Mouse (Mus musculus): Measurements from ENCODE around the gene Aurkaip1. TPM values are rescaled to one million over a fixed set of nuclear protein-coding genes. Genes with fewer than 3 reads are reported as not detected.

The Aurkaip1 gene
- polyA plus RNA-seq, 1 experiment from 2014 or later = 112 TPM

DNA sequence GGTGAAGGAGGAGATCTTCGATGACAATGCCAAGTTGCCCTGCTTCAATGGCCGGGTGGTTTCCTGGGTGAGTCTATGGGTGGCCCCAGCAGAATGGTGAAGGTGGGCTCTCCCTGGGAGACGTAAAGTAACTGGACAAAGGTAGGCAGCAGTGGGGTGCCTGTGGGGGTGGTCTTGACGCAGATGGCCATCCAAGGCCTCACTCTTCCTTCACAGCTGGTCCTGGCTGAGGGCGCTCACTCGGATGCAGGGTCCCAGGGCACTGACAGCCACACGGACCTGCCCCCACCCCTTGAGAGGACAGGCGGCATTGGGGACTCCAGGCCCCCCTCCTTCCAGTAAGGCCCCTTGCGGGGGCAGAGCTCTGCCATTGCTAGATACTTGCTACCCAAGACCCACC lies 22.3 kb downstream of the Aurkaip1 start:
- Histone ChIP-seq H3K27me3 (ENCODE audit: control insufficient read depth, insufficient read depth, low read length) (no peaks in the 10 kb centered on the region), H3K27ac (ENCODE audit: low read depth, low read length) (no peak overlapping the region), H3K9ac (ENCODE audit: low read depth, low read length) (no peak overlapping the region), H3K36me3 (ENCODE audit: control insufficient read depth, insufficient read depth, low read length) (peaks cover 9% of the 10 kb centered on the region; the same call in 1 of the 2 replicates), H3K4me2 (replicated peaks; ENCODE audit: low read depth, low read length) (no peak overlapping the region), H3K4me3 (ENCODE audit: low read depth, low read length) (no peak overlapping the region), H3K4me1 (replicated peaks; ENCODE audit: control insufficient read depth, insufficient read depth, low read length) (peaks cover 6% of the 10 kb centered on the region), H3K9me3 (ENCODE audit: control insufficient read depth, low read length) (no peaks in the 10 kb centered on the region)
- DNase-seq (ENCODE audit: low spot score) (no peak), ATAC-seq (ENCODE audit: low FRiP score) (no peak)
- WGBS = 94% methylated on average over 9 of the region's 9 CpGs

DNA sequence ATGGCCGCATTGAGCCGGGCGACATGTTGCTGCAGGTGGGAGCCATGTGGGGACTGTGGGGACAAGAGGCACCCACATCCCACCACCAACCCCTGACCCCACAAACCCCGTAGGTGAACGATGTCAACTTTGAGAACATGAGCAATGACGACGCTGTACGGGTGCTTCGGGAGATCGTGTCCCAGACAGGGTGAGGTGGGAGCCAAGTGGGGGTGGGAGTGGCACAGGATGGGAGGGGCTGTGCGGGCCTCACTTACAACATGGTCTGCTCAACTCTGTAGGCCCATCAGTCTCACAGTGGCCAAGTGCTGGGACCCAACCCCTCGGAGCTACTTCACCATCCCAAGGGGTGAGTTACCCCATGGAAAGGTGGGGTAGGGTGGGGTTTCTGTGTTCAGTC lies 23.9 kb downstream of the Aurkaip1 start:
- Histone ChIP-seq H3K9me3 (ENCODE audit: control insufficient read depth, low read length) (no peaks in the 10 kb centered on the region), H3K9ac (ENCODE audit: low read depth, low read length) (no peak overlapping the region), H3K4me2 (replicated peaks; ENCODE audit: low read depth, low read length) (no peak overlapping the region), H3K4me3 (ENCODE audit: low read depth, low read length) (no peak overlapping the region), H3K27me3 (ENCODE audit: control insufficient read depth, insufficient read depth, low read length) (no peaks in the 10 kb centered on the region), H3K36me3 (ENCODE audit: control insufficient read depth, insufficient read depth, low read length) (peaks cover 9% of the 10 kb centered on the region; the same call in 1 of the 2 replicates), H3K4me1 (replicated peaks; ENCODE audit: control insufficient read depth, insufficient read depth, low read length) (no peaks in the 10 kb centered on the region), H3K27ac (ENCODE audit: low read depth, low read length) (no peak overlapping the region)
- DNase-seq (ENCODE audit: low spot score) (no peak), ATAC-seq (ENCODE audit: low FRiP score) (no peak)
- 94% methylated on average over 12 of the region's 12 CpGs for WGBS

DNA sequence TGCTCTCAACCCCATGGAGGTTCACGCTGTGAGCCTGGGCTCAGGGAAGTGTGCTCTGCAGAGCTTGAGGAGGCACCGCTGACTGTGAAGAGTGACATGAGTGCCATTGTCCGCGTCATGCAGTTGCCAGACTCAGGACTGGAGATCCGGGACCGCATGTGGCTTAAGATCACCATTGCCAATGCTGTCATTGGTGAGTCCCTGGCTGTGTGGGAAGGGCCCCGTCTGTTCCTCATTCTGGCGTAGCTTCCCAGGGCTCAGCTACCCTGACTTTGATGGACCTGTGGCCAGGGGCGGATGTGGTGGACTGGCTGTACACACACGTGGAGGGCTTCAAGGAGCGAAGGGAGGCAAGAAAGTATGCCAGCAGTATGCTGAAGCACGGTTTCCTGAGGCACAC lies 25.0 kb downstream of the Aurkaip1 start:
- no peak overlapping the region for H3K27ac ChIP-seq (ENCODE audit: low read depth, low read length)
- H3K4me1 ChIP-seq (replicated peaks; ENCODE audit: control insufficient read depth, insufficient read depth, low read length) = no peaks in the 10 kb centered on the region
- no peak overlapping the region for H3K9ac ChIP-seq (ENCODE audit: low read depth, low read length)
- peaks cover 9% of the 10 kb centered on the region; the same call in 1 of the 2 replicates for H3K36me3 ChIP-seq (ENCODE audit: control insufficient read depth, insufficient read depth, low read length)
- ATAC-seq (ENCODE audit: low FRiP score) = no peak
- H3K27me3 ChIP-seq (ENCODE audit: control insufficient read depth, insufficient read depth, low read length) = no peaks in the 10 kb centered on the region
- WGBS = 91% methylated on average over 12 of the region's 12 CpGs
- H3K9me3 ChIP-seq (ENCODE audit: control insufficient read depth, low read length) = no peaks in the 10 kb centered on the region
- H3K4me2 ChIP-seq (replicated peaks; ENCODE audit: low read depth, low read length) = no peak overlapping the region
- no peak for DNase-seq (ENCODE audit: low spot score)
- no peak overlapping the region for H3K4me3 ChIP-seq (ENCODE audit: low read depth, low read length)

DNA sequence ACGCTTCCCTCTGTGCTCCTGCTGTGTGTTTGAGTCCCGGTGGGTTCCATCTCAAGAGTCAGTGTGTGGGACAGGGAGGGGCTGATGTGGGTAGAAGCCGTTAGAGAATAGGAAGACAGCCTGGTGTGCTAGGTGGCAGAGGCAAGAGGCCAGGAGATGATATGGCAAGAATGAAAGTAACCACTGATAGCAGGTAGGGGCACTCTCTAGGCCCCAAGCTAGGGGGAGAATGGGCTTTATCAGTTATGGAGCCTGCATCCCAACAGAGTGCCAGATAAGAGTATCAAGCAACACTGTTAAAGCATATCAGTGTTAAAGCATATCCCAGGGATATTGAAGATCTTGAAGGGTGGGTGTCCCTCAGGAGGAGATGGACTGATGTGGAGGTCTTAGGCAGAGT lies 25.8 kb downstream of the Aurkaip1 start:
- H3K4me2 ChIP-seq (replicated peaks; ENCODE audit: low read depth, low read length) = no peak overlapping the region
- H3K4me1 ChIP-seq (replicated peaks; ENCODE audit: control insufficient read depth, insufficient read depth, low read length) = no peaks in the 10 kb centered on the region
- no peak overlapping the region for H3K27ac ChIP-seq (ENCODE audit: low read depth, low read length)
- ATAC-seq (ENCODE audit: low FRiP score) (no peak), DNase-seq (ENCODE audit: low spot score) (no peak)
- no peaks in the 10 kb centered on the region for H3K27me3 ChIP-seq (ENCODE audit: control insufficient read depth, insufficient read depth, low read length)
- peaks cover 9% of the 10 kb centered on the region; the same call in 1 of the 2 replicates for H3K36me3 ChIP-seq (ENCODE audit: control insufficient read depth, insufficient read depth, low read length)
- H3K4me3 ChIP-seq (ENCODE audit: low read depth, low read length) = no peak overlapping the region
- WGBS = 86% methylated on average over 3 of the region's 3 CpGs
- no peaks in the 10 kb centered on the region for H3K9me3 ChIP-seq (ENCODE audit: control insufficient read depth, low read length)
- no peak overlapping the region for H3K9ac ChIP-seq (ENCODE audit: low read depth, low read length)

DNA sequence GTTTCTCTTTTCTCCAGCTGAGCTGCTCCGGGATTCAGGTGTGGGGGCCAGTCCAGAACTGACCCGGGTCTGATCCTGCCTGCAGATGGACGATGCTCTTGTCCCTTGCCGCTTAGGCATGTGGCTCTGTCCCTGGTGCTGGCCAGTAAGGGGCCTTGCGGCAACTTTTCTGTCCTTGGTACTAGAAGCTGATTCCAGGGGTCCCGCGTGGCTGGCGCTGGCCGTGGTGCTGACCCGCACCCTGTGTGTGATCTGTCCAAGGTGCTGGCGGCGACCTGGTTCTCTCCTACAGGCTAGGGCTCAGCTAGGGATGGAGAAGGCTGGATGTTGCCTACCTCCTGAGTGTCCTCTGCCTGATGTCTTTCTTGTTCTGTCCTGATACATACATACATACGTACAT lies 28.2 kb downstream of the Aurkaip1 start:
- ATAC-seq (ENCODE audit: low FRiP score) = 0 out of 2 replicates have a peak, but pooled peaks have one; percentile 4
- Histone ChIP-seq H3K4me1 (replicated peaks; ENCODE audit: control insufficient read depth, insufficient read depth, low read length) (no peaks in the 10 kb centered on the region), H3K4me2 (replicated peaks; ENCODE audit: low read depth, low read length) (no peak overlapping the region), H3K27me3 (ENCODE audit: control insufficient read depth, insufficient read depth, low read length) (no peaks in the 10 kb centered on the region), H3K9me3 (ENCODE audit: control insufficient read depth, low read length) (no peaks in the 10 kb centered on the region), H3K36me3 (ENCODE audit: control insufficient read depth, insufficient read depth, low read length) (peaks cover 9% of the 10 kb centered on the region; the same call in 1 of the 2 replicates), H3K9ac (ENCODE audit: low read depth, low read length) (no peak overlapping the region), H3K4me3 (ENCODE audit: low read depth, low read length) (no peak overlapping the region), H3K27ac (ENCODE audit: low read depth, low read length) (no peak overlapping the region)
- DNase-seq (ENCODE audit: low spot score) = peak; percentile 70
- WGBS = 34% methylated on average over 13 of the region's 13 CpGs

DNA sequence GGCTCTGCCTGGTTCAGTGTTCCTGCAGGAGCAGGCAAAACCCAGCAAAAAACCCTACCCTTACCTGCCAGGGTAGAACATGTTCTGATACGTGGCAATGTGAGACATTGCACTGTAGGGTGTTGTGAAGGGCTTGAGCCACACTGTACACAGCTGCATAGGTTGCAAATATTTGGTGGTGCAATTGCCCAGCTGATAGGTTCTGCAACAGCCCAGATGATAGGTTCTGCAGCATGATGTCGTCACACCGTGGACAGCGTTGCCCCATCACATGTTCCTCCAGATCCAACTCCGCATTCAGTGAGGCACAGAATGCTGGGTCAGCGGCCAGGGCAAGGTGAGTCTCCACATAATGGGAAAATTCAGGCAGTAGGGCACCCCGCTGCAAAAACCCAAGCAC lies 30.7 kb downstream of the Aurkaip1 start:
- Histone ChIP-seq H3K4me2 (replicated peaks; ENCODE audit: low read depth, low read length) (no peak overlapping the region), H3K9ac (ENCODE audit: low read depth, low read length) (no peak overlapping the region), H3K9me3 (ENCODE audit: control insufficient read depth, low read length) (no peaks in the 10 kb centered on the region), H3K36me3 (ENCODE audit: control insufficient read depth, insufficient read depth, low read length) (0 out of 2 replicates have a peak, but pooled peaks cover 4% of the 10 kb centered on the region), H3K4me3 (ENCODE audit: low read depth, low read length) (no peak overlapping the region), H3K4me1 (replicated peaks; ENCODE audit: control insufficient read depth, insufficient read depth, low read length) (no peaks in the 10 kb centered on the region), H3K27ac (ENCODE audit: low read depth, low read length) (no peak overlapping the region), H3K27me3 (ENCODE audit: control insufficient read depth, insufficient read depth, low read length) (no peaks in the 10 kb centered on the region)
- ATAC-seq (ENCODE audit: low FRiP score) = no peak
- DNase-seq (ENCODE audit: low spot score) = no peak
- WGBS = 92% methylated on average over 7 of the region's 7 CpGs

DNA sequence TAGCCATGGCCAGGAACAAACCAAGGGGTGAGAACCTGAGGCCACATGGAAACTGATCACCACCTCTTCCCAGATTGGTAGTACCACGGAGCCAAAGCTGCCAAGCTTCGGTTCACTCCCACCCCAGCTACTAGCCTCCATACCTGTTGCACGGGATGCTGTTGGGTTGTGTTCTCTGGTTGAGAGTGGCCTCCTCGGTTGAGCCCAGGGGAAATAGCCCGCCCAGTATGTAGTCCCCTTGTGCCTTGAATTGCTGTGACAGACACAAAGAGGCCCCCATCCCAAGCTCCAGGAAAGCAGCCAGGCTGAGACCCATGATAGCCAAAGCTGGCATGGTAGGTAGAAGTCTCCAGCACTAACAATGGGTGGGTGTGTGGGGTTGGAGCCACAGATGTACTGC lies 31.9 kb downstream of the Aurkaip1 start, which contains the start of gene Tas1r3:
TSS of gene Tas1r3 (minus strand) at position 362 of the 400 bp plus-strand sequence.
- WGBS = 81% methylated on average over 5 of the region's 5 CpGs

DNA sequence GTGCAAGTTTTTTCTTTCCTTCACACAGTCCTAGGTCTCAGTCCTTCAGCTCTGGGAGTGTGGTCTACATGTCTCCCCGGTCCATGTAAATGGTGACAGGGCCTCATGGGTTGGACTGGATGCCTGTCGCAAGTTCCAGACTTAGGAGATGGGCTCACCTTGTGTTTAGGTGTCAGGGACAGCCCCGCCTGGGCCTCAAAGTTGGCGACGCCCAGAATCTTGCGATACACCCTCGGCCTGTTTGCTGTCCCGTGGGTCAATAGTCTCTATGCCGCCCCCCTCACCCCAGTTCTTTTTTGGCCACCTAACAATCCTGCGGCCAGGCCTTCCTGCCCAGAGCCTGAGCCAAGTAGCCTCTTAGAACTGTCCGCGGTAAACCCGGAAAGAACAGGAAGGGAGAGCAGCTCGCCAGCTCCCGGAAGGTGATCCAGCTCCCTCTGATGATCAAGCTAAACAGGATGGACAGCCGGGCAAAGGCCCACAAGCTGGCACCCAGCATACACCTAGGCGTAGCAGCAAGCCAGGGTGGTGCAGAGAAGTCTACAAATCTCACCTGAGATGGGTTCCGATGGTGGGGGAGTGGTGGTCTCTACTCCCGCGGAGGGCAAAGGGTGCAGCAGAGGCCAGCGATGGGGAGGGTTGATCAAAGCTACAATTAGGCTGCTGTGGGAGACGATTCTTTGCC lies 37.7 kb downstream of the Aurkaip1 start:
- WGBS = 13% methylated on average over 22 of the region's 22 CpGs
- Histone ChIP-seq H3K9me3 (ENCODE audit: control insufficient read depth, low read length) (no peaks in the 10 kb centered on the region), H3K9ac (ENCODE audit: low read depth, low read length) (peak overlapping the region; percentile 81), H3K4me3 (ENCODE audit: low read depth, low read length) (peak overlapping the region; percentile 85), H3K27ac (ENCODE audit: low read depth, low read length) (no peak overlapping the region), H3K4me1 (replicated peaks; ENCODE audit: control insufficient read depth, insufficient read depth, low read length) (0 out of 2 replicates have a peak, but pooled peaks cover 3% of the 10 kb centered on the region), H3K4me2 (replicated peaks; ENCODE audit: low read depth, low read length) (peak overlapping the region; percentile 91), H3K36me3 (ENCODE audit: control insufficient read depth, insufficient read depth, low read length) (peaks cover 5% of the 10 kb centered on the region; the same call in 1 of the 2 replicates), H3K27me3 (ENCODE audit: control insufficient read depth, insufficient read depth, low read length) (no peaks in the 10 kb centered on the region)
- no peak for ATAC-seq (ENCODE audit: low FRiP score)
- no peak for DNase-seq (ENCODE audit: low spot score)

More for the DNA sequence above, 31.9 kb downstream of the Aurkaip1 start, which contains the start of gene Tas1r3:
- Histone ChIP-seq H3K9ac (ENCODE audit: low read depth, low read length) (no peak within 1 kb of the TSS), H3K27me3 (ENCODE audit: control insufficient read depth, insufficient read depth, low read length) (no peaks in the 10 kb centered on the region), H3K9me3 (ENCODE audit: control insufficient read depth, low read length) (no peaks in the 10 kb centered on the region), H3K4me3 (ENCODE audit: low read depth, low read length) (no peak within 1 kb of the TSS), H3K4me1 (replicated peaks; ENCODE audit: control insufficient read depth, insufficient read depth, low read length) (no peaks in the 10 kb centered on the region), H3K4me2 (replicated peaks; ENCODE audit: low read depth, low read length) (no peak within 1 kb of the TSS), H3K36me3 (ENCODE audit: control insufficient read depth, insufficient read depth, low read length) (0 out of 2 replicates have a peak, but pooled peaks cover under 1% of the 10 kb centered on the region), H3K27ac (ENCODE audit: low read depth, low read length) (no peak within 1 kb of the TSS)
- DNase-seq (ENCODE audit: low spot score) (no peak), ATAC-seq (ENCODE audit: low FRiP score) (no peak)

Data from hindbrain, embryonic 11.5 days (tissue).